Mouse (Mus musculus) gastrocnemius, postnatal 10 days (tissue): ENCODE measurements around the gene Sult6b2. TPM values are rescaled to one million over a fixed set of nuclear protein-coding genes. Genes with fewer than 3 reads are reported as not detected.

ENCODE experiments used
- DNase-seq: peaks from one replicate; pipeline ENCODE4 v3.0.0; 2021; ENCODE audit warnings: mixed read lengths
- total RNA-seq, 2 experiments: library from RNA; stranded (reverse); gene quantifications; 2 replicates each; pipeline ENCODE4 v1.2.3; 2021

Gene Sult6b2
- total RNA-seq, 2 experiments from 2014 or later = not detected

DNA sequence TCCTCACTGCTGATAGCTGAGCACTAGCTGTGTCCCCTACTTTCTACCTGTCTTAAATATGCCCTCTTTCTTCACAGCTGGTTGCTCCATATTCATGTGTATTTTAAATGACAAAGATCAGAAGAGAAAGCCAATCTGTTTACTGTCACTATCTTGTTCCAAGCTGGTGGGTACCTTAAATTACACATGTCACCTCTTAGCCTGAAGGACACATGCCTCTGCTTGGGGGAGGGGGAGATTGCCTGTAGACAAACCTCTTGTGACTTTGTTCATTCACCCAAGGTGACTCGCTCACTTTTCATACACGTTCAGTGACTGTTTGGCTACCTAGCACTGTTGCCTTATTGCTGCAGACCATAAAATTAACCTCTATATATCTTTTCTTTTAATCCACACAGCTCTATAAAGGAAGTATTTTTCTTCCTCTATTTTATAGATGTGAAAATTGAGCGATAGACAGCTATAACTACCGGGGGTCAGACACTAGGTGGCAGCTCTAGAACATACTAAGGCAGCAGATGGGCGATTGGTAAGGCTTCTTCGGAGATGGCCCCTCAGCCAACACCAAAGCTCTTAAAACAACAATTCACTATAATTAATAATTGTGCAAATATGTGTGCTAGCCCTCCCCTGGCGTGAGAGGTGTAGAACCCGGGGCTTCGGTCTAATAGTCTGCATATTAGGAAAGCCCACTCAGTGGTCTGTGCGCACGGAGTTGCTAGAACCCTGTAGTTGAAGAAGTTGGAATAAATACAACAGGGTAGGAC is 25.1 kb downstream of the Sult6b2 start:
- DNase-seq = no peak

DNA sequence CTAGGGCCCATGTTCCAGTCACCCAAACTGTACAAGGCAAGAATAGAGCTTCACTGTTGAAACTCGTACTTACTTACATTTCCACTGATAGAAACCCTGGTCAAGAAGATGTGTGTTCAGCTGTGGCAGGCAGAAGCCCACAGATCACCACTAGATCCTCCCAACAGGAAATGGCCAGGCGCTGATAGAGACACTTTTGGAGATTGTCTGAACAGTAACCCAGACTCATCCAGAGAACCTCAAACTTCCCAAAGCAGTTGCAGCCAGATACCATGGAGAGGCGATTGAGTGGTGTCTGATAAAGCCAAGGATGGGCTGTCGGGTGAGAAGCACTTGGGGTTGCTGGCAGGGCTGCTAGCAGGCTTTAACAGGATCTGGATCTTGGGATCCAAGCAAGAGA is 27.4 kb downstream of the Sult6b2 start:
- no peak for DNase-seq

DNA sequence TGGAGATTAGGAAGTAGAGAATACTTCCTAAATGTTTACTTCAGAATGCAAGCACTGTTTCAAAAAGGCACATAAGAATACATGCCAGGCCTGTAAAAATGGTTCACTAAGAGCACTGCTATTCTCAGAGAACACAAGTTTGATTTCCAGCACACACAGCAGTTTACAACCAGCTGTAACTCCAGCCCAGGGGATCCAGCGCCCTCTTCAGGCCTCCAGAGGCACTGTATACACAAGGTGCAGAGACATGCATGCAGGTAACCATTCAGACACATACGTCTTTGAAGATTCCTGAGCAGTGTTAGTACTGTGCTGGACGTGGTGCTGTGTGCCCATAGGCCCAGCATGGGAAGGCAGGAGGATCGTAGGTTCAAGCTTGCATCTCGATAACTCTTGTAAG is 30.7 kb downstream of the Sult6b2 start:
- DNase-seq = no peak

DNA sequence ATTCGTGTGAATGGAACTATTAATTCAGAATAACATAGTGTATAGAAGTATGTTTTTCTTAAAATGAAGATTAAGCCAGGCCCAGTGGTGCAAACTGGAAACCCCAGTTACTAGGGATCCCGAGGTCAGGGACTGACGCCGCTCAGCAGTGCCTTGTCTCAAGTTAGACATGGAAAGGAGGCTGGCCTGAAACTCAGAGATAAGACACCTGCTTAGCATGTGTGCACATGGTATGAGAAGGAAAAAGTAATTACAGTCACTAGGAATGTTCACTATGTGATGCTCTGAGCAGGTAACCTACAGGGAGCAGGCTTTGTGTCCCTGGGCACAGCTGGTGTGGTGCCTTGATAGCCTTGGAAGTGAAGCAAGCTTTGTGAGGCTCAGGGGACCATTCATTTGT is 32.7 kb downstream of the Sult6b2 start:
- DNase-seq = no peak

DNA sequence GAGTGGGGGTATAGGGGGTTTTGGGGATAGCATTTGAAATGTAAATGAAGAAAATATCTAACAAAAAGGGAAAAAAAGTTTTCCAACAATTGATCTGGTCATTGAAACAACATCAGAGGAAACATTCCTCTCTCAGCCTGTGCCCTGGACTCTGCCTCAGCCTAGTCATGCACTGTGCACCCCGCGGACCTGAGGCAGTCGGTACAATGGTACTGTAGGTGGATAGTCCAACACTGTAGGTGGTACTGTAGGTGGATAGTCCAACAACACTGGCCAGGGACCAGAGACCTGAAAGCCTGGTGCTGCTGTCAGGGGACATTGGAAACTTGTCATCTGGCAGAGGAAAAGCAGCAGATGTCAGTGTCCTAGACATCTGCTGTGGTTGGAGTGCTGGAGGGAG is 34.4 kb downstream of the Sult6b2 start:
- no peak for DNase-seq

DNA sequence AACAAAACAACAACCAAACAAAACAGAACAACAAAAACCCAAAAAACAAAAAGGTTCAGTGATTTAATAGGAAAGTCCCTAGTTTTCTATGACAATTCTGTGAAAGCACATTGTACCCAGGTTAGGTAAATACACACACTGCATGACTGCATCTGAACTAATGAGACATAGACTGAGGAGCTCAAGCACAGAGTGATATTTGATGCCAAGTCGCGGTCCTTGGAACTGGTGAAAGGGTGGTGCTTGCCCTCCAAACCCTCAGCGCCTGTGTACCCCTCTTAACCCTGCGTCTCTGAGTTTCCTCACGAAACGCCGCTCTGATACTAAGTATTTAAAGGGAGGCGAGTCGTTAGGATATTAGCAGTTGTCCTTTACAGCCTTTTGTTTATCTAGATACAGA is 37.0 kb downstream of the Sult6b2 start:
- no peak for DNase-seq

DNA sequence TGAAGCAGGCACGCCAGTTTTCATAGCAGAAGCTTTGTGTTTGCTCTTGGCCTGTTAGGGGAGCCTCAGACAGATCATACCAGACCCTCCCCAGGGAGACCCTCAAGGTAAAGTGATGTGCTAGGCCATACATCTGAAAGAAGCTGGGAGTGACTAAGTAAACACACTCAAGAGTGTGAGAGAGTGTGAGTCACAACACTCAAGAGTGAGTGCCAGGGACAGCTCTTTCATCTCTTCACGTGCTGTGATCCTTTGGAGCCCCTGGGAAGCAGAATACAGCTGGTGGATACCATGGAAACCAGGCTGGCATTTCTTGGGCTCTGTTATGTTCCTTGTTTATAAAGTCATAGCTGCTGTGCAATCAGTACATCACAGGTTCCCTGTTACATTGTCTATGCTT is 39.4 kb downstream of the Sult6b2 start:
- DNase-seq = no peak

DNA sequence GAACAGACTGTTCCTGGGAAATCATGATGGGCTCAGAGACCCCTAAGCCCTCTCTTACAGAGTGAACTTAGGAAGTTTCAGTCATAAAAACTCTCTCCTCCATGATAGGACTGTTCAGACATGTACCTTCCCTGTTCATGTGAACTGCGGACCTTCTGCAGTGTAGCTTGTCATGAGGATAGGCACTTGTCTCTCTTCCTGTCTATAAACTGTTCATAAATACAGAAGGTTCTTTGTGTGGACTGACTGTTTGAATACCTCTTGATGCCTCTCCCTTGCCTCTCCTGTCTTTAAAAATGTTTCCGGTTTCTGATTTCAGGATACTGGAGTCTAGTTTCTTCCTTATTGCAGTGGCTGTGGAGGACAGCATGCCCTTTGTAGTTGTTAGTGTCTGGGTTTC is 44.7 kb downstream of the Sult6b2 start:
- no peak for DNase-seq

DNA sequence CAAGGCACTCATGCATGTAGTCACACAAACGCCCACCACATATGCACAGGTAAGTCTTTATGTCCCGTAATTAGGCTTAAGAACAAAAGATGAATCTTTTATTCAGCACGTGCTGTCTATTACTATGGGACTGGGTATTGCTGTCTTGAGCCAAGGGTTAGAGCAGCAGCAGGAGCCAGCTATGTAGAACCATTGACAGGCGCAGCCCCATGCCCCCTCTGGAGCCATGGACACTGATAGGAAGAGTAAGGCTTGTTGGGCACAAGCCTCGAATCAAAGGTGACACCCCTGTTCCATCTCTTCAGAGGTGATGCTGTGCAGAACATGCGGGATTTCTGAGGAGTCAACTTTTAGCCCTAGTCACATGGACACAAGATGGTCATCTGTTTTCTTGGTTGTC is 45.7 kb downstream of the Sult6b2 start:
- DNase-seq = no peak

DNA sequence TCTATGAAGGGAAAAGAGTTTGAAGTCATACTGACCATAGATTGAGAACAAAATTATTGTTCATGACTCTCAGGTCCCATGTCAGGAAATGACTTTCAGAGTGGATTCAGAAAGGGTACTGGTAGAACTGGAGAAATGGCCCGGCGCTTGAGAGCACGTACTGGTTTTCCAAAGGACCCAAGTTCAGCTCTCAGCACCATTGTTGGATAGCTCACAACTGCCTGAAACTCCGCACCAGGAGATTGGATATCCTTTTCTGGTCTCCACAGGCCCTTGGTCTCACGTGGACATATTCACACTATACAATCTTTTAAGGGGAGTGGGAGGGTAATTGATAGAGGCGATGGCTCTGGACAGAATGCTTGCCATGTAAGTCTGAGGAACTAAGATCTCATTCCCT is 46.3 kb downstream of the Sult6b2 start:
- no peak for DNase-seq

DNA sequence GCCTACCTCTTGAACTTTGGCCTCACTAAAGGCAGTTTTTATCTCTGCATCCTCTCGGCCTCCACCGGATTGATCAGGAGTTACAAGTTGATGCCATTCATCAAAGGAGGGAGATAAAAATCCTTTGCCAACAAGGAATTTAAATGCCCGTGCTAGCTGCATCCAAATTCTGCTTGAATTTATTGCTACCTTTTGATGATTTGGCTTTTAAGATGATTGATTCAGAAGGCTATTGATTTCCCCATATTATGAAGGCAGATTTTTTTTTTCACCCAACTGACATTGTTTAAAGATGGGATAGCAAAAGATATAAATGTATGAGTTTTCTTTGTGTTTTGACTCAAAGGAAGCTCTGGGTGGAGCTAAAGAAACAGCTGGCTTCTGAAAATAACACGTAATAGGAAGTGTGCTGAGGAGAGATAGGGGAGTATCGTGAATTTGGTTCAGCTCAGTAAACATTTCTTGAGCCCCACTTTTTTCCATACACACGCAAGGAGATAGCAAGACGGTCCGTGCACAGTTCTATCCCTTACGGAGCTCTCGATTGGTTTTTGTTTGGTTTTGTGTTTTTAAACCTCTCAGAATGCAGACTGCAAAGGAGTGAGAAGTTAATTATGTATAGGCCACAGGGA is 46.9 kb downstream of the Sult6b2 start:
- DNase-seq = no peak

DNA sequence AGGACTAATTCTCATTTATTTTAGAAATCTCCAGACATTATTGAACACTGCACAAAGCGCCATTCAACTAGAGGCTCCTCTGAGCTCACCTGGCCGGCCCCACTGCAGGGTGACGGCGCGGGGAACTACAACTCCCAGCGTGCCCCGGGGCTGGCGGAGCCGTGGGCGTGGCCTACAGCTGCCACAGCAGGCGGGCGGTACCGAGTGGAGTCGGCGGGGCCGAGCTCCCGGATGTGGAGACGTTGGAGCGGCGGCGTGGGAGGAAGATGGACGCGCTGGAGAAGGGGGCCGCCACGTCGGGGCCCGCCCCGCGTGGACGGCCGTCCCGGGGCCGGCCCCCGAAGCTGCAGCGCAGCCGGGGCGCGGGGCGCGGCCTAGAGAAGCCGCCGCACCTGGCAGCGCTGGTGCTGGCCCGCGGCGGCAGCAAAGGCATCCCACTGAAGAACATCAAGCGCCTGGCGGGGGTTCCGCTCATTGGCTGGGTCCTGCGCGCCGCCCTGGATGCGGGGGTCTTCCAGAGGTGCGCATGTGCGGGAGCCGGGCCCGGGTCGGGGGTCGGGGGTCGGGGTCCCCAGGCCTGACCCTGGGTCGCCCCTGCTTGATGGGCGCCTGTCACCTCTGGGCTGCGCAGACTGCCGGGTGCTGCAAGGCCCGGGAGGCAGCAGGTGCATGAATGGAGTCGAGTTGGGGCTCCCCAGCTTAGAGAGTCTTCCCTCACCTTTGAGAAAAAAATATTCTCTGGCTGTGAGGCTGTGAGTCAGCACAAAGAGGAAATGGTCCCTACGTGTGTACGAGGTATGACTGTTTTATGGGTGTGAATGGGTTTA is 47.6 kb downstream of the Sult6b2 start, which contains the start of gene Cmas:
Cmas (plus strand) TSS at position 180 of the 827 bp plus-strand sequence.
- DNase-seq = peak; percentile 87

DNA sequence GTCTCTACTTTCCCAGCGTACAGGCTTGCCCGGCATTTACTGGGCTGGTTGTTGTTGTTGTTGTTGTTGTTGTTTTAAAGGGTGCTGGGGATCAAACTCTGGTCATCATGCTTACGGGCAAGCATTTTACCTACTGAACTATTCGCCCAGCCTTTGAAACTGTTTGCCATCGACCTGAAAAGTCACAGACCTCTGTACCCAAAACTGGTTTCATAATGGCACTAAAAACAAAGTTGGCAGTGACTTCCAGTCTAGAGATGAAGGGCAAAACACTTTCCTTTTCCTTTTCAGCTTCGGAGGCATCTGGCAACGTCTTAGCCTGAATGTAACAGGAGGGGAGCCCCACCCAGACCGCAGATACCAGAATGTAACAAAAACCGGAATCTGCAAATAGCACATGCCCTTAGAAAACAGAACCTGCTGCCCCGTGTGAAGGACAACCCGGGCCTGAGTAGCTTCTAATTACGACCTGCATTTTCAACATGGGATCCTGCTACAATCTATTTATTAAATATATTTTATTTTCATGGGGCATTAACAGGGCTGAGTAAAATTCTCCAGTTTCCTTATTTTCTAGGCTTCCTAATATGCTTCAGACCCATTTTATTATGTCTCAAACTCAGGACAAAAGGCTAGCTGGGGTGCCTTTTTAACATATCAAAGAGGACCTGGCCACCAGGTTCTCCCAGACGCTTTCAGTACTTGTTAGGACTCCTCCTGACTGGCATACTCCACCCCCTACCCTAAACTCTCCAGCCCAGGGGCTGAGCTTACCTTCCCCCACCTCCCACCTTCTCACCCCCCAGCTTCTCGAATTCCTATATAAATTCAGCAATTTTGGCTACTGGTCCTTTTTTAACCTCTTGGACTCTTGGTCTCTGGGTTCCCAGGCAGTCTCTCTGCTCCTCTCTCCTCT is 51.7 kb downstream of the Sult6b2 start:
- DNase-seq = no peak

DNA sequence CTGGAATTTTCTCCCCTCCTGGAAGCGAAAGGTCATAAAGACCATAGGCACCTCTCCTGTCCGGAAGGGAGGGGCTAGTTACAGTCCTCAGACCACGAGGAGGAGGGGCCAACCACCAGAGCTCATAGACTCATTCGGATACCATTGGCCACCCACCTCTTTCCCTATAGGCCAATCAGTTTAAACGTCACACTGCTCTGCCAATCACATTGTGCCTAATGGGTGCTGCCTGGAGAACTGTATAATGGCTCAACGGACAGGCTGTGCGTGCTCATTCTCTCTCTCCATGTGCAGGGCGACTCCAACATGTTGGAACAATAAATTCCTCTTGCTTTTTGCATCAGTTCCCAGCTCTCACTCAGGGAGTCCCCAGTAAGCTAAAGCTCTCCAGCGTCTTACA is 52.9 kb downstream of the Sult6b2 start:
- no peak for DNase-seq

DNA sequence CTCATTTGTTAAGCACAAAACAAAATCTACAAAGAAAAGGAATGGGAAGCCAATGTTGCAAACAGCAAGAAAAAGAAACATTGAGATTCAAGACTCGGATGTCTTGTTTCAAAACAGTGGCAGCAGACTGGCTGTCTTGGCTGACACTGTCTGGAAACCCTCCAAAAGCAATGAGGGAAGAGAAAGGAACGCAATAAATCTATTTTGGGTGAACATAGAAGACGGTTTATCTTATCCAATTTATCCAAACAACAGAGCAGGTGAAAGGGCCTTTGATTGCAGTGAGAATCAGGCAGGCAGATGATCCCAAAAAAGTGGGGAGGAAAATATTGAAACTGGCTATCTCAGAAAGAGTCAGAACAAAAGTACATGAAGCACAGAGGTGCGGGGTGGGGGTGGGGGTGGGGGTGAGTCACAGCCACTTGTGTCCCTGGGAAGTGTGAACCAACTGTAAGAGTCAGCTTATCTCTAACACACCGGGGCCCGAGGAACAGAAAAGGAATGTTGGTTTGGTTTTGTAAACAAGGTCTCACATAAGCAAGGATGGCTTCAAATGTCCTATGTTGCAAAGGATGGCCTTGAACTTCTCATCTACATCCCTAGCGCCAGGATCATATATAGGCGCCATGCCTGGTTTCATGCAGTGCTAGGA is 56.1 kb downstream of the Sult6b2 start:
- no peak for DNase-seq

DNA sequence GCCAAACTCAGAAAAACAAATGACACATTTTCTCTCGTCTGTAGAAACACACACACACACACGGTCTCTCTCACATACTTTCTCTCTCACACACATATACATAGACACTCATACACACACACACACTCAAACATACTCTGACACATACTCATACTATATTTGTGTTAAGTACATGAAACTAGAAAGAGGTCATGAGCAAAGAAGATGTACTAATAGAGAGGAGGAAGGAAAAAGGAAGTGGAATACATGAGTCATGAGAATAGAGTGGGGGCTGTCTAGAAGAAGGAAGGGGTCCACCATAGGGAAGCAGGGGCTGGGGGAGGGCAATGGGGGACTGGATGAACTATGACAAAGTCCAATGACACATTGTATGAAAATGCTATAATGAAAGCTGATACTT is 57.1 kb downstream of the Sult6b2 start:
- no peak for DNase-seq

DNA sequence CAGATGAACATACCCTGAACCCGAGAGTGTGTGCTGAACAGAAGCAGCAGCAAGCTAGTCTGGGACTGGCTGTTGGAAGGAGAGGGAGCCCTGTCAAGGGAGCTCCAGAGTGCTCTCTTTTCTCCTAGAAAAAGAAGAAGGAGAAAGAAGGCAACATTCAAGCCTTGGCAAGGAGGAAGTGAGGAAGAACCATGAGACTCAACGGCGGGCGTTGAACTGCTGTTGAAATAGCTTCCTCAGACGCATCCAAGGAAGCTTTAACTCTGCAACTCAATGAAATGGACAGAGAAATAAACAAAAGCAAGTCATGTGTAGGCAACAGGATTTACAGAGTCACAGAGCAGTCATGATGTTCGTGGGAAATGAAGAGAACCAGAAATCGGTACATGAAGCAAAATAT is 57.5 kb downstream of the Sult6b2 start:
- no peak for DNase-seq

DNA sequence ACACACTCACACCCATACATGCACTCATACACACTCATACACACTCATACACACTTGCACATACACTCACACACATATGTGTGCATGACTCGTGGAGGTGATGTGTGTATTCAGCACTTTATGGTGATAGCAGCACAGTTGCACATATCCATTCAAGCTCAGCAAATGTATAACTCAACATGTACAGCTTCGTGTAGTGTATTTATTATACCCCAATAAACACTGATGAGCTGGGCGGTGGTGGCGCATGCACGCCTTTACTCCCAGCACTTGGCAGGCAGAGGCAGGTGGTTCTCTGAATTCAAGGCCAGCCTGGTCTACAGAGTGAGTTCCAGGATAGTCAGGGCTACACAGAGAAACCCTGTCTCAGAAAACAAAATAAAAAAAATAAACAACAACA is 58.8 kb downstream of the Sult6b2 start:
- DNase-seq = no peak

DNA sequence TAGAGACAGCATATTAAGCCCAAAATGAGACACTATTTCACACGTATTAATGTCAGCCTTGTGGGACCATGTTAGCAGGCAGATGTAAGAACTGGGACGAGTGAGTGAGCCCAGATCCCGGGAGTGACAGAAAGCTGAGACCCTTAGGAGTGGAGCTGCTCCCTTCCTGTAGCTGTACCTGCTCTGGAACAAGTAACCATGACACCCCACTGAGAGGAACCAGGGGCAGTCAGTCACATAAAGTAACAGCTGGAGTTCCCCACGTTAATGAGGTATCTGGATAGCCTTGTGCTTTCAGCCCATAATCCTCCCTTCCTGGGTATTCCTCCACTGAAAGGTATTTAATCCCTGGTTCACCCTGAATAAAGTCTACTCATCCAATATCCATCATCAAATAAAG is 61.1 kb downstream of the Sult6b2 start:
- DNase-seq = no peak

DNA sequence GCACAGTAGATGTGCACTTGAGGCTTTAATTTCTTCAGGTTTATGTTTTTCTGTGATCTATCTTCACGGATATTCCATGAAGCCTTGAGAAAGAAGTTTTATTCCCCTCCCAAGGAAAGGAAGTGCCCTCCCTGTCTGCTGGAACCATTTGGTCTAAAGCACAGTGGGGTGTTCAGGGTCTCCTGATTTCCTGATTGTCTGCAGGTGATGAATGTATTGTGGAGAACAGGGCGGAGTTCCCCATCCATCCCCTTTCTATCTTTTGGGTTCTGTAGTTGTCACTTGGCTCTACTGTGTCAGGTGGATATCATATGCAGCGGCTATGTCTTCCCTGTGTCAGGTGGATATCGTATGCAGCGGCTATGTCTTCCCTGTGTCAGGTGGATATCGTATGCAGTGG is 62.5 kb downstream of the Sult6b2 start:
- DNase-seq = no peak

DNA sequence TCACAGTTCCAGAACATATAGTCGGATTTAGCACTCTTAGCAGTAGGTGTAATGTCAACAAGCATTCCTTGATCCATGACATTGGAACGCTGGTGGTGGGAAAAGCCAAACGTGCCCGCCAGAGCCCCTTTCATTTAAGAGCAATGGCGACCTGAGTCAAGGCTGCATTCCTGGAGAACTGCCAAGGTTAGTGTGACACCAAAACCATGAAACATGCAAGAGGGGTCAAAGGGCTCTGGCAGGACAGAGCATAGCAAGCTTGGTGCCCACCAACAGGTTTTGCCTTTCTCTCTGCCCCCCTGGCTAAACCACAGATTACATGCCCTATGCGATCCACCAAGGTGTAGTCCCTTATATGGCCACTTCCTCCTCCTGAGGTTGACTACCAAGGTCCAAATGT is 65.7 kb downstream of the Sult6b2 start:
- no peak for DNase-seq

DNA sequence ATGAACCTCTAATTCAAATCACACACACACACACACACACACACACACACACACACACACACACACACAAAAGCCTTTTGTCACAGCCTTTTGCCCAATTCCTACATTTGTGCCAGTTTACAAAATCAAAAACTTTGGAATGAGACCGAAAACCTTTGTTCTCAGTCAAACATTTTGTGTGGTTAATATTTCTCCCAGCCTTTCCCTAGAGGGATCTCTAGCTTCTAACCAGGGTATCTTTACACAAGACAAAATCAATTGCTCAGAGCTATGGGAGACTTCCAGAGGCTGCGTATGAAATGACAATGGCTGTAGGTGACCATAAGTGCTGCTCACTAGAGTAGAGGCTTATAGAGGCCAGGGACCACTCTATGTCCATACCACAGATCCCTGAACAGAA is 66.1 kb downstream of the Sult6b2 start:
- no peak for DNase-seq
